Mouse (Mus musculus): ENCODE data around the gene Tgfbr3l.
"Not testable (repeated sequence)": the region's sequence is repeated elsewhere in the genome, so short reads cannot be mapped to it uniquely, and the experiment has no call there.

Gene Tgfbr3l

GRCm38 (mm10) chr8:4237814-4238433 lies 10.1 kb upstream of the Tgfbr3l start:
- DNase-seq (ENCODE audit: inconsistent ontology term): no peak

GRCm38 (mm10) chr8:4238434-4239192 lies 9.4 kb upstream of the Tgfbr3l start, which contains the start of the genes Map2k7 and Gm49320:
Gene Map2k7 (plus strand): TSS chr8:4238740.
Gene Gm49320 (plus strand): TSS chr8:4238865.
- DNase-seq (ENCODE audit: inconsistent ontology term): peak; percentile 99

GRCm38 (mm10) chr8:4239193-4239890 lies 8.7 kb upstream of the Tgfbr3l start:
- DNase-seq (ENCODE audit: inconsistent ontology term): no peak

- DNase-seq (ENCODE audit: inconsistent ontology term): no peak
These were observed 3.0 kb upstream of the Tgfbr3l start for GRCm38 (mm10) chr8:4245061-4245460.

- DNase-seq (ENCODE audit: inconsistent ontology term): no peak
These were observed 2.3 kb upstream of the Tgfbr3l start for GRCm38 (mm10) chr8:4245737-4246136.

GRCm38 (mm10) chr8:4247241-4247640 lies 773 bp upstream of the Tgfbr3l start:
- no peak for DNase-seq (ENCODE audit: inconsistent ontology term)

GRCm38 (mm10) chr8:4249213-4249612 lies 1.2 kb downstream of the Tgfbr3l start:
- no peak for DNase-seq (ENCODE audit: inconsistent ontology term)

- DNase-seq (ENCODE audit: inconsistent ontology term): peak; percentile 90
These were observed 2.4 kb downstream of the Tgfbr3l start for GRCm38 (mm10) chr8:4250306-4250970.

GRCm38 (mm10) chr8:4252116-4252760 lies 4.2 kb downstream of the Tgfbr3l start:
- peak; percentile 60 for DNase-seq (ENCODE audit: inconsistent ontology term)

GRCm38 (mm10) chr8:4252934-4253841 lies 5.2 kb downstream of the Tgfbr3l start, which contains the start of gene Snapc2:
Gene Snapc2 (plus strand): TSS chr8:4253080.
- DNase-seq (ENCODE audit: inconsistent ontology term): peak; percentile 97

- DNase-seq (ENCODE audit: inconsistent ontology term): peak; percentile 79
These were observed 6.0 kb downstream of the Tgfbr3l start for GRCm38 (mm10) chr8:4254001-4254400.

- not testable (repeated sequence) for DNase-seq (ENCODE audit: inconsistent ontology term)
These were observed 7.5 kb downstream of the Tgfbr3l start for GRCm38 (mm10) chr8:4255471-4255870.

- DNase-seq (ENCODE audit: inconsistent ontology term): no peak
These were observed 8.9 kb downstream of the Tgfbr3l start for GRCm38 (mm10) chr8:4256911-4257310.

GRCm38 (mm10) chr8:4257350-4257749 lies 9.3 kb downstream of the Tgfbr3l start:
- DNase-seq (ENCODE audit: inconsistent ontology term): no peak

GRCm38 (mm10) chr8:4258233-4258632 lies 10.2 kb downstream of the Tgfbr3l start:
- peak; percentile 76 for DNase-seq (ENCODE audit: inconsistent ontology term)

- no peak for DNase-seq (ENCODE audit: inconsistent ontology term)
These were observed 10.7 kb downstream of the Tgfbr3l start for GRCm38 (mm10) chr8:4258678-4259077.

GRCm38 (mm10) chr8:4259125-4259804 lies 11.3 kb downstream of the Tgfbr3l start, which contains the start of gene Ctxn1:
Gene Ctxn1 (minus strand): TSS chr8:4259274.
- peak; percentile 98 for DNase-seq (ENCODE audit: inconsistent ontology term)

- DNase-seq (ENCODE audit: inconsistent ontology term): no peak
These were observed 11.8 kb downstream of the Tgfbr3l start for GRCm38 (mm10) chr8:4259805-4260170.

- DNase-seq (ENCODE audit: inconsistent ontology term): no peak
These were observed 15.2 kb downstream of the Tgfbr3l start for GRCm38 (mm10) chr8:4263105-4263791.

Data from Muller cell, postnatal 12 days (primary cell).